Mouse (Mus musculus): ENCODE data around the gene Kcnd2.

GRCm38 (mm10) chr6:21609381-21610059 is 394.2 kb downstream of the Kcnd2 start:
- TF ChIP-seq CTCF (IDR thresholded peaks at IDR 0.05; ENCODE audit: low read depth) (no peak), EP300 (IDR thresholded peaks at IDR 0.05; ENCODE audit: low read depth) (no peak)

Data from liver, embryonic 14.5 days (tissue).